Mouse (Mus musculus): ENCODE data around the gene Txnrd3. TPM values are rescaled to one million over a fixed set of nuclear protein-coding genes. Genes with fewer than 3 reads are reported as not detected.

Gene Txnrd3
- total RNA-seq, 2 experiments from 2014 or later: 14.6 to 17.1 TPM

Other genes starting within 250 kb of the Txnrd3 start
- 10 to 100 TPM; 11.8 to 12.3 TPM for gene Chchd6, start 48.3 kb upstream of the Txnrd3 start, total RNA-seq (2021)
- not detected for gene Vmn1r40, start 63.6 kb downstream of the Txnrd3 start, total RNA-seq (2021)
- not detected for gene Vmn1r41, start 96.8 kb downstream of the Txnrd3 start, total RNA-seq (2021)
- gene Vmn1r42, start 232.4 kb downstream of the Txnrd3 start, total RNA-seq (2021): under 1 TPM; 0.25 to 0.26 TPM
- gene Vmn1r43, start 232.4 kb downstream of the Txnrd3 start, total RNA-seq (2021): not detected
- gene Vmn1r44, start 239.7 kb downstream of the Txnrd3 start, total RNA-seq (2021): not detected